Mouse (Mus musculus) bone marrow, adult 2 months (tissue): ENCODE data around the gene Slc25a44. TPM values are rescaled to one million over a fixed set of nuclear protein-coding genes. Genes with fewer than 3 reads are reported as not detected.
"Not testable (repeated sequence)": the region's sequence is repeated elsewhere in the genome, so short reads cannot be mapped to it uniquely, and the experiment has no call there.

Experiments
- H3K27ac ChIP-seq: fragments of 200-500 bp; 2 replicates; pipeline ENCODE4 v1.5.1; 2012; ENCODE audit warnings: low read depth, mild to moderate bottlenecking, control low read depth, inconsistent platforms, low read length; ENCODE audit not compliant: control insufficient read depth, poor library complexity, insufficient read depth
- H3K4me1 ChIP-seq: fragments of 200-500 bp; 2 replicates; pipeline ENCODE4 v1.6.1; 2011; ENCODE audit warnings: low read length; ENCODE audit not compliant: control insufficient read depth, insufficient read depth
- H3K4me3 ChIP-seq: fragments of 200-500 bp; replicated peaks from 2 replicates; pipeline ENCODE3; 2011; ENCODE audit warnings: mild to moderate bottlenecking, low read depth, low read length, control low read depth; ENCODE audit not compliant: control insufficient read depth
- CTCF ChIP-seq: fragments of 200-500 bp; IDR thresholded peaks from 2 replicates; pipeline ENCODE4 v1.5.1; 2011; ENCODE audit warnings: low read length, control low read depth; ENCODE audit not compliant: control insufficient read depth, insufficient read depth
- POLR2A ChIP-seq: fragments of 200-500 bp; IDR thresholded peaks from 2 replicates; pipeline ENCODE4 v1.6.1; 2011; ENCODE audit warnings: low read depth, mild to moderate bottlenecking, control low read depth, low read length, borderline replicate concordance; ENCODE audit not compliant: control insufficient read depth
- WGBS: fragments of 180-500 bp; shearing (Covaris S2); methylation state at CpG from one replicate; pipeline ENCODE4 v1.1.7; 2018; 5-methylcytosine and 5-hydroxymethylcytosine counted together
- polyA plus RNA-seq: library from polyadenylated mRNA; stranded (reverse); fragments of >200 nt; gene quantifications from 2 replicates; pipeline ENCODE4 v1.2.4, GENCODE M21; 2011; ENCODE audit warnings: low replicate concordance; ENCODE audit not compliant: missing spikeins, insufficient read depth, insufficient read length

Slc25a44 gene
- polyA plus RNA-seq, 1 experiment = 17.4 TPM

DNA sequence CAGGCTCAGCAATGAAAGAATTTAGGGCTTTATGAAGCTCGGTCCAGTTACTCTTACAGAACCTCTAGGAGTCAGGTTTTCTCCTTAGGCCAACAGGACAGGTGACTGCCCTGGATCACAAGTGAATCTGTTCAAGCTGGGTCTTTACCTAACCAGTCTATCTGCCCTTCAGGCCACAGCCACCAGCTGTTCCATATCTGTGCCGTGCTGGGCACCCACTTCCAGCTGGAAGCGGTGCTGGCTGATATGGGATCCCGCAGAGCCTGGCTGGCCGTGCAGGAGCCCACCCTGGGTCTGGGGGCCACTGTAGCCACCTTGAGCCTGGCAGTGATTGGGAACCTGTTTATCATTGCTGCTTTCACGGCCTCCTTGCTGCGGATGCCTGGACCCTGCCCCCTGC lies 57.4 kb downstream of the Slc25a44 start:
- not testable (repeated sequence) for H3K4me1 ChIP-seq, H3K27ac ChIP-seq, H3K4me3 ChIP-seq
- WGBS = 69% methylated on average over 3 of the region's 7 CpGs

DNA sequence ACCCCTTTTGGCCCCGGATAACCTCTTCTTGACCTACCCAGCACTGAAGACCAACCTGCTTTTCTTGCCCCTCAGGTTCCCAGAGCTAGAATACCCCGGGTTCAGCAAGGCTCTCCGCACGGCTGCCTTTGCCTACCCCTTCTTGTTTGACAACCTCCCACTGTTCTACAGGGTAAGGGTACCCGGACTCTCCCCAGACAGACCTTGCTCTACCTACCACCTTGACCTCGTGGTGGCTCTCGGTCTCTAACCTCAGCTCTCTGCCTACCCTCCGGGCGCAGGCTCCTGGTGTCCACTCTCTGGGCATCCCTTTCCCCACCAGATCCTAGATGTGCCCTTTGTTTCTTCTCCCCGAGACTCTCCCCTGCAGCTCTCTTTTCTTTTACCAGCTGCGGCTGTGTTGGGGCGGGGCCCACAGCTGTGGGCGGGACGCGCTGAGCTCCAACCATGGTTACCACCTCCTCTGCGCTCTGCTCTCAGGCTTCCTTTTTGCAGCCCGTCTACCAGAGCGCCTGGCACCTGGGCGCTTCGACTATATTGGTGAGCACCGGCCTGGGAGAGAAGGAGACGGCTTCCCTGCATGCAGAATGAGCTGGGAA lies 58.0 kb downstream of the Slc25a44 start:
- not testable (repeated sequence) for H3K27ac ChIP-seq, H3K4me3 ChIP-seq, H3K4me1 ChIP-seq
- 7% methylated on average over 22 of the region's 22 CpGs for WGBS

DNA sequence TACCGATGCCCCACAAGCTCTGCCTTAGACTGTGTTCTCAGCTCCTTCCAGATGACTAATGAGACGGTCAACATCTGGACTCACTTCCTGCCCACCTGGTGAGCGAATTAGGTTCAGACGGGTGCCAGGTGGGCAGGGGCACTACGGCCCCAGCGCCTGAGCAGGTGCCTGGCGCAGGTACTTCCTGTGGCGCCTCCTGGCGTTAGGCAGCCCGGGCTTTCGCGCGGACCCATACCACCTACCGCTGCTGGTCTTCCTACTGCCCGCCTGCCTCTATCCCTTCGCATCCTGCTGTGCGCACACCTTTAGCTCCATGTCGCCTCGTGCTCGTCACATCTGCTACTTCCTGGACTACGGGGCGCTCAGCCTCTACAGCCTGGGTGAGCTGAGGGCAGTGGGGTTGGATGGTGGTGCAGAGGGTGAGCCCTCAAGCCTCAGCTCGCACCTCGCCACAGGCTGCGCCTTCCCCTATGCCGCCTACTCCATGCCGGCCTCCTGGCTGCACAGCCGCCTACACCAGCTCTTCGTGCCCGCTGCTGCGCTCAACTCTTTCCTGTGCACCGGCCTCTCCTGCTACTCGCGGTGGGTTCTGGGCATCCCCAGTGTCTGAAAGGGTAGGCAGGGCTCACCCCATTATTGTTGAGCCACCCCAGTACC lies 59.1 kb downstream of the Slc25a44 start:
- TF ChIP-seq CTCF = no peak
- H3K4me3 ChIP-seq = no peak overlapping the region
- H3K27ac ChIP-seq = no peak overlapping the region; the same call in 1 of the 2 replicates
- 50% methylated on average over 34 of the region's 34 CpGs for WGBS
- peaks cover 2% of the 10 kb centered on the region for H3K4me1 ChIP-seq

GRCm38 (mm10) chr3:88364337-88364736 lies 60.6 kb downstream of the Slc25a44 start, which contains the start of gene Paqr6:
Gene Paqr6 (plus strand): TSS chr3:88364584.
- Histone ChIP-seq H3K4me1 (peaks cover 2% of the 10 kb centered on the region), H3K27ac (peak within 1 kb of the TSS; percentile 2; the same call in 1 of the 2 replicates), H3K4me3 (no peak within 1 kb of the TSS)
- no peak for TF ChIP-seq POLR2A
- no peak for TF ChIP-seq CTCF
- WGBS = 52% methylated on average over 16 of the region's 16 CpGs

- TF ChIP-seq POLR2A (no peak), CTCF (no peak)
- Histone ChIP-seq H3K4me1 (peaks cover 2% of the 10 kb centered on the region), H3K27ac (peak overlapping the region; percentile 2; the same call in 1 of the 2 replicates), H3K4me3 (no peak overlapping the region)
- WGBS = 55% methylated on average over 4 of the region's 4 CpGs
Measured at GRCm38 (mm10) chr3:88363700-88364099, 61.2 kb downstream of the Slc25a44 start.

DNA sequence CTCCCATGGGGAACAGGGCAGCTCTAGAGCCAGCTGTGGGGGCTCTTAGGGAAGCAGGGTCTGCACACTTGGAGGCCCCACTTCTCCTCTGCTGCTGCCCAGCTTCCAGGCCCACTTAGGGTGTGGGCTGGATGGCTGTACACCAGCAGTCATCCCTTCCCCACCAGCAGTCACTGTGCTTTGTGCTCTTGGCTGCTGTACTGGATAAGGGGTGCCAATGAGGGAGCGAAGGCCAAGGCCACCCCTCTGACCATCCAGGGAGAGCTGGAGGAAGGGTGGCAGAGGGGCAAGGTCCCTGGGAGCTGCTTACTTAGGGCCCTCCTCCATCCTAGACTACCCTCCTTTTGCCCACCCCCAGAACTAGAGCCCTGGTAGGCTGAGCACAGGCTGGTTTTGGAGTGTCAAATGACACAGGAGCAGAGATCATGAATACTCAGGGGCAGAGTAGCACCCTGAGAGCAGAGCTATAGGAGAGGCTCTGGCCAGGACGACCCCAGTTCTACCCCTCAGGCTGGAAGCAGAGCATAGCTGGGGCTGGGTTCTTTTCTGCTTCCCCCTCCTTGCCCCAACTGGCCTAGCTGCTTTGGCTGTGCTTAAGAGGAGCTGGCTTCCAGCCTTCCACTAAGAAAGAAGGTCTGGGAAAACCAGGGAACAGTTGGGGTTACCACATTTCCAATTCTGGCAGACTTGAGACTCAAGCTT lies 63.2 kb downstream of the Slc25a44 start:
- Histone ChIP-seq H3K4me3 (no peak overlapping the region), H3K4me1 (peaks cover 2% of the 10 kb centered on the region), H3K27ac (no peak overlapping the region)
- no peak for TF ChIP-seq POLR2A
- TF ChIP-seq CTCF = no peak
- 78% methylated on average over 2 of the region's 2 CpGs for WGBS

DNA sequence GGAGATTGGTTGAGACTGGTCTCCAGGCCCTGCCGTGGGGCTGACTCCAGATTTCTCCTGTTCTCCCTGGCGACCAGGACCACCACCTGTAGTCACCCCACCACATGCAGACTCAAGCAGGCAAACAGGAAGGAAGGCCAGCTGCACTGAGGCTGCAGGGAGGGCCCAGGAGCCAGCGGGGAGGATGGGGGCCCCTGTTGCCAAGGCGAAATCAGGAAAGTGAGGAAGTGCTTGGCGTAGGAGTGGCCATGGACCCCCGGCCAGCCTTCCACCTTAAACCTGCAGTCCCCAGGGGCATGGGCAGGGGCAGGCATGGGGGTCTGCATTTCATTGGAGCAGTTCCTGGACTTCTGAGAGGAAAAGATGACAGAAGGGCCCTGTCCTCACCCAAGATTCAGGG lies 63.8 kb downstream of the Slc25a44 start:
- no peak for TF ChIP-seq POLR2A
- TF ChIP-seq CTCF = no peak
- no peak overlapping the region for H3K4me3 ChIP-seq
- 24% methylated on average over 6 of the region's 6 CpGs for WGBS
- H3K4me1 ChIP-seq = peaks cover 2% of the 10 kb centered on the region
- no peak overlapping the region for H3K27ac ChIP-seq

Other genes starting within 250 kb of the Slc25a44 start
- not detected in 2 replicates for gene Rhbg, start 170.4 kb downstream of the Slc25a44 start, polyA plus RNA-seq
- gene Gm38392, start 137.9 kb downstream of the Slc25a44 start, polyA plus RNA-seq = not detected in 2 replicates
- gene Tsacc, start 128.1 kb downstream of the Slc25a44 start, polyA plus RNA-seq = 2.1 and 16.1 TPM in 2 replicates
- 63.5 and 81.0 TPM in 2 replicates for gene Cct3, start 128.0 kb downstream of the Slc25a44 start, polyA plus RNA-seq
- 18.0 and 79.0 TPM in 2 replicates for gene Glmp, start 100.1 kb downstream of the Slc25a44 start, polyA plus RNA-seq
- 1.8 and 3.1 TPM in 2 replicates for gene Tmem79, start 89.0 kb downstream of the Slc25a44 start, polyA plus RNA-seq
- gene Smg5, start 88.9 kb downstream of the Slc25a44 start, polyA plus RNA-seq = 37.2 and 65.6 TPM in 2 replicates
- 3.6 TPM in 1 of 2 replicates, not detected in the other for gene Paqr6, start 60.6 kb downstream of the Slc25a44 start, polyA plus RNA-seq
- 2.0 TPM in 1 of 2 replicates, not detected in the other for gene Bglap3, start 52.4 kb downstream of the Slc25a44 start, polyA plus RNA-seq
- gene Bglap2, start 46.4 kb downstream of the Slc25a44 start, polyA plus RNA-seq = 13.5 and 129 TPM in 2 replicates
- gene Bglap, start 40.7 kb downstream of the Slc25a44 start, polyA plus RNA-seq = 56.2 and 336 TPM in 2 replicates
- 60.1 and 67.5 TPM in 2 replicates for gene Pmf1, start 14.8 kb downstream of the Slc25a44 start, polyA plus RNA-seq
- 43.9 and 131 TPM in 2 replicates for gene Sema4a, start 36.0 kb upstream of the Slc25a44 start, polyA plus RNA-seq
- 58.9 and 69.6 TPM in 2 replicates for gene Lmna, start 84.8 kb upstream of the Slc25a44 start, polyA plus RNA-seq
- 0.77 and 2.2 TPM in 2 replicates for gene Mex3a, start 107.3 kb upstream of the Slc25a44 start, polyA plus RNA-seq
- 1.4 TPM in 1 of 2 replicates, not detected in the other for gene Rab25, start 123.2 kb upstream of the Slc25a44 start, polyA plus RNA-seq
- gene Lamtor2, start 127.9 kb upstream of the Slc25a44 start, polyA plus RNA-seq = 82.9 and 126 TPM in 2 replicates
- gene Ubqln4, start 128.6 kb upstream of the Slc25a44 start, polyA plus RNA-seq = 20.9 and 25.2 TPM in 2 replicates
- 46.1 and 84.8 TPM in 2 replicates for gene Ssr2, start 150.7 kb upstream of the Slc25a44 start, polyA plus RNA-seq
- 39.3 and 96.1 TPM in 2 replicates for gene Arhgef2, start 180.8 kb upstream of the Slc25a44 start, polyA plus RNA-seq
- gene Rxfp4, start 228.0 kb upstream of the Slc25a44 start, polyA plus RNA-seq = not detected in 2 replicates